Mouse (Mus musculus): Measurements from ENCODE around the gene Rbm20. TPM values are rescaled to one million over a fixed set of nuclear protein-coding genes. Genes with fewer than 3 reads are reported as not detected.

Gene Rbm20
- polyA plus RNA-seq, 2 experiments, result 0.04 to 0.18 TPM

GRCm38 (mm10) chr19:53724053-53724452 lies 46.9 kb downstream of the Rbm20 start:
- Histone ChIP-seq H3K9me3 (ENCODE audit: control insufficient read depth, low read length) (no peaks in the 10 kb centered on the region), H3K4me1 (replicated peaks; ENCODE audit: control insufficient read depth in 2 of 2, insufficient read depth in 2 of 2, low read length in 1 of 2) (peaks cover 0 to 2% of the 10 kb centered on the region in 2 experiments; a peak in 1 of 4 replicates), H3K9ac (replicated peaks) (no peak overlapping the region), H3K4me2 (ENCODE audit: low read depth) (no peak overlapping the region), H3K27me3 (ENCODE audit: control insufficient read depth, insufficient read depth, low read length) (no peaks in the 10 kb centered on the region), H3K4me3 (ENCODE audit: insufficient read depth in 1 of 2, low read depth in 2 of 2, low read length in 2 of 2) (no peak overlapping the region), H3K27ac (no peak overlapping the region), H3K36me3 (replicated peaks; ENCODE audit: control insufficient read depth, insufficient read depth, low read depth) (no peaks in the 10 kb centered on the region)
- DNase-seq (ENCODE audit: low read depth in 3 of 3, low spot score in 3 of 3), result no peak
- 63% methylated on average over 5 of the region's 5 CpGs for WGBS (ENCODE audit: insufficient replicate concordance)
- TF ChIP-seq CTCF (IDR thresholded peaks at IDR 0.05; ENCODE audit: low read depth) (no peak), EP300 (IDR thresholded peaks at IDR 0.05; ENCODE audit: low read depth) (no peak)
- no peak for ATAC-seq (ENCODE audit: insufficient read depth)

- ATAC-seq (ENCODE audit: insufficient read depth), result no peak
- no peaks in the 10 kb centered on the region for H3K27me3 ChIP-seq (ENCODE audit: control insufficient read depth, insufficient read depth, low read length)
- no peak overlapping the region for H3K4me3 ChIP-seq (ENCODE audit: insufficient read depth in 1 of 2, low read depth in 2 of 2, low read length in 2 of 2)
- H3K9ac ChIP-seq (replicated peaks), result no peak overlapping the region
- WGBS (ENCODE audit: insufficient replicate concordance), result 46% methylated on average over 12 of the region's 12 CpGs
- no peak for TF ChIP-seq CTCF (IDR thresholded peaks at IDR 0.05; ENCODE audit: low read depth)
- no peak for TF ChIP-seq EP300 (IDR thresholded peaks at IDR 0.05; ENCODE audit: low read depth)
- no peaks in the 10 kb centered on the region for H3K36me3 ChIP-seq (replicated peaks; ENCODE audit: control insufficient read depth, insufficient read depth, low read depth)
- H3K4me1 ChIP-seq (replicated peaks; ENCODE audit: control insufficient read depth in 2 of 2, insufficient read depth in 2 of 2, low read length in 1 of 2), result peaks cover 0 to 2% of the 10 kb centered on the region in 2 experiments; a peak in 1 of 4 replicates
- H3K27ac ChIP-seq, result no peak overlapping the region
- DNase-seq (ENCODE audit: low read depth in 3 of 3, low spot score in 3 of 3), result no peak
- H3K9me3 ChIP-seq (ENCODE audit: control insufficient read depth, low read length), result no peaks in the 10 kb centered on the region
- no peak overlapping the region for H3K4me2 ChIP-seq (ENCODE audit: low read depth)
These were observed 49.2 kb downstream of the Rbm20 start for GRCm38 (mm10) chr19:53726340-53726739.

GRCm38 (mm10) chr19:53726755-53727154 lies 49.6 kb downstream of the Rbm20 start:
- 66% methylated on average over 11 of the region's 11 CpGs for WGBS (ENCODE audit: insufficient replicate concordance)
- Histone ChIP-seq H3K4me2 (ENCODE audit: low read depth) (no peak overlapping the region), H3K36me3 (replicated peaks; ENCODE audit: control insufficient read depth, insufficient read depth, low read depth) (no peaks in the 10 kb centered on the region), H3K27me3 (ENCODE audit: control insufficient read depth, insufficient read depth, low read length) (no peaks in the 10 kb centered on the region), H3K27ac (no peak overlapping the region), H3K4me3 (ENCODE audit: insufficient read depth in 1 of 2, low read depth in 2 of 2, low read length in 2 of 2) (no peak overlapping the region), H3K9me3 (ENCODE audit: control insufficient read depth, low read length) (no peaks in the 10 kb centered on the region), H3K9ac (replicated peaks) (no peak overlapping the region), H3K4me1 (replicated peaks; ENCODE audit: control insufficient read depth in 2 of 2, insufficient read depth in 2 of 2, low read length in 1 of 2) (peaks cover 0 to 4% of the 10 kb centered on the region in 2 experiments; a peak in 2 of 4 replicates)
- no peak for DNase-seq (ENCODE audit: low read depth in 3 of 3, low spot score in 3 of 3)
- no peak for ATAC-seq (ENCODE audit: insufficient read depth)
- TF ChIP-seq CTCF (IDR thresholded peaks at IDR 0.05; ENCODE audit: low read depth) (no peak), EP300 (IDR thresholded peaks at IDR 0.05; ENCODE audit: low read depth) (no peak)

- peaks cover 0 to 5% of the 10 kb centered on the region in 2 experiments; a peak in 2 of 4 replicates for H3K4me1 ChIP-seq (replicated peaks; ENCODE audit: control insufficient read depth in 2 of 2, insufficient read depth in 2 of 2, low read length in 1 of 2)
- no peaks in the 10 kb centered on the region for H3K27me3 ChIP-seq (ENCODE audit: control insufficient read depth, insufficient read depth, low read length)
- H3K36me3 ChIP-seq (replicated peaks; ENCODE audit: control insufficient read depth, insufficient read depth, low read depth), result no peaks in the 10 kb centered on the region
- DNase-seq (ENCODE audit: low read depth in 3 of 3, low spot score in 3 of 3) (no peak), ATAC-seq (ENCODE audit: insufficient read depth) (no peak)
- no peak overlapping the region for H3K9ac ChIP-seq (replicated peaks)
- no peaks in the 10 kb centered on the region for H3K9me3 ChIP-seq (ENCODE audit: control insufficient read depth, low read length)
- WGBS (ENCODE audit: insufficient replicate concordance), result 49% methylated on average over 4 of the region's 4 CpGs
- H3K4me2 ChIP-seq (ENCODE audit: low read depth), result no peak overlapping the region
- no peak for TF ChIP-seq CTCF (IDR thresholded peaks at IDR 0.05; ENCODE audit: low read depth)
- TF ChIP-seq EP300 (IDR thresholded peaks at IDR 0.05; ENCODE audit: low read depth), result no peak
- no peak overlapping the region for H3K27ac ChIP-seq
- no peak overlapping the region for H3K4me3 ChIP-seq (ENCODE audit: insufficient read depth in 1 of 2, low read depth in 2 of 2, low read length in 2 of 2)
These were observed 50.2 kb downstream of the Rbm20 start for GRCm38 (mm10) chr19:53727277-53727676.

GRCm38 (mm10) chr19:53727886-53728669 lies 51.0 kb downstream of the Rbm20 start:
- H3K9me3 ChIP-seq (ENCODE audit: control insufficient read depth, low read length), result no peaks in the 10 kb centered on the region
- ATAC-seq (ENCODE audit: insufficient read depth) (no peak), DNase-seq (ENCODE audit: low read depth in 3 of 3, low spot score in 3 of 3) (no peak)
- H3K27me3 ChIP-seq (ENCODE audit: control insufficient read depth, insufficient read depth, low read length), result no peaks in the 10 kb centered on the region
- no peak overlapping the region for H3K27ac ChIP-seq
- H3K9ac ChIP-seq (replicated peaks), result no peak overlapping the region
- no peak overlapping the region for H3K4me3 ChIP-seq (ENCODE audit: insufficient read depth in 1 of 2, low read depth in 2 of 2, low read length in 2 of 2)
- H3K4me2 ChIP-seq (ENCODE audit: low read depth), result no peak overlapping the region
- 64% methylated on average over 9 of the region's 9 CpGs for WGBS (ENCODE audit: insufficient replicate concordance)
- no peak for TF ChIP-seq EP300 (IDR thresholded peaks at IDR 0.05; ENCODE audit: low read depth)
- TF ChIP-seq CTCF (IDR thresholded peaks at IDR 0.05; ENCODE audit: low read depth), result no peak
- peaks cover 0 to 5% of the 10 kb centered on the region in 2 experiments; a peak in 2 of 4 replicates for H3K4me1 ChIP-seq (replicated peaks; ENCODE audit: control insufficient read depth in 2 of 2, insufficient read depth in 2 of 2, low read length in 1 of 2)
- no peaks in the 10 kb centered on the region for H3K36me3 ChIP-seq (replicated peaks; ENCODE audit: control insufficient read depth, insufficient read depth, low read depth)
